Mouse (Mus musculus) gastrocnemius, postnatal 36 days (tissue): ENCODE measurements around the gene Arid1b. TPM values are rescaled to one million over a fixed set of nuclear protein-coding genes. Genes with fewer than 3 reads are reported as not detected.

Source experiments
- DNase-seq, 2 experiments: peaks; one replicate each; pipeline ENCODE4 v3.0.0; 2022
- intact Hi-C: fragments of 180-260 bp; cut with DNase I; formaldehyde crosslinking; loops from one replicate; pipeline ENCODE4 v1.15.1; 2025
- total RNA-seq, 2 experiments: library from RNA; stranded (reverse); gene quantifications; 2 replicates each; pipeline ENCODE4 v1.2.3; 2021

Gene Arid1b
- total RNA-seq, 2 experiments from 2014 or later: 28.6 to 31.6 TPM

- intact Hi-C loops: no loop called here
- no peak for DNase-seq
Measured at GRCm38 (mm10) chr17:5286571-5287209, 292.6 kb downstream of the Arid1b start.

DNA sequence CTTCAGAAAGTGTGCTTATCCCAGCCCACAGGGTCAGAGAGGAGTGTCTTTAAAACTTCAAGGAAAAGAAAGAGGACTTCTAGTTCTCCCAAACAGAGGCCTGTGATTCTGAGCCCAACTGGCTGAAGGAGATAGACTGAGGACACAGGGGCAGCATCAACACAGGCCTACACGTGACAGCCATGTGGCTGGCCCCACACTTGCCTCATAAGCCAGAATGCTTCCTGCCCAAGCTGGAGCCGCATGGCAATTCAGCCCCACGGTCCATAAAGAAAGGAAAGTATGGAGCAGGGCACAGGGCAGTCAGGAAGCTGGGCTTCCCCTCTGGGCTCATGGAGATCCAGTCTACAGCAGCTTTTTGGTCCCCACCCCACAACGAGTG, 293.1 kb downstream of the Arid1b start:
- DNase-seq: no peak
- intact Hi-C loops: no loop called here

GRCm38 (mm10) chr17:5287641-5288040, 293.5 kb downstream of the Arid1b start:
- intact Hi-C loops: no loop called here
- no peak for DNase-seq

- no peak for DNase-seq
- intact Hi-C loops: loop anchor here (5.0 kb wide), 1 partner anchor 77 kb away; no protein-coding TSS in a partner anchor
Measured at GRCm38 (mm10) chr17:5293653-5294584, 299.8 kb downstream of the Arid1b start.

DNA sequence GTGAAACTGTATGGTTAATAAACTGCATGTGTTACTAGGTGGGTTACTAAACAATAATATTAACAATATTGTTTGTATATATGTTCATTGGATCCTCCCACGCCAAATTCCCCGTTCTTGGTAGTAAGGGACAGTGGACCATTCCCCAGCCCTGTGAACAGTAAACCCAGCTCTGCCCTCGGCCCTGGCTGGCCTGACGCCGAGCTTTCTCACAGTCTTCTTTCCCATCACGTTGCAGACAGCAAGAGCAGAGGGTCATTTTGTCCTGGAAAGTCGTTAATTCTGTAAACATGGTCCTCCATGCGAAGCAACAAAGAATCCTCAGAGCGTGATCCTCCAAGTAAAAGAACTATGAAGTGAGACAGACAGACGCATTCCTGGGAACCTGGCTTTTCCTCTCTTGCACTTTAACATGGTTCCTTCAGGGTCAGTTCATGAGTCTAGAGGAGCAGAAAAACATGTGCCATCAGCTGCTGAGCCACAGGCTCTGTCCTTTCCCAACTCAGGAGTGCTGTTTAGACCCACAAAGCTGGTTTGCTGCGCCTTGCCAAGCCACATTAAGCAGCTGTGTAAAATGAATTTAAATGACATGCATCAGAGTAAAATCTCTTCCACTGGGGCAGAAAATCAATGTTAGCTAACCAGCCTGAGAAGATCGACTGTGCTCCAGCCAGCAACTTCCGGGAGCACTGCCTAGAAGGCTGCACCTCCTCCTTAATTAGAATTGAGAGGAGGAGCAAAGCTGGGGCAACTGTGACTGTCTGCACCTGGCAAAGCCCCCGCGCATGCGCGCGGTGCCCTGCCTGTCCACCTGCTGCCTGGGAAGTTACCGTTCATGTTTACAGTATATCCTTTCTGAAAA, 301.2 kb downstream of the Arid1b start:
- intact Hi-C loops: no loop called here
- DNase-seq: peak; percentile 64 to 67

DNA sequence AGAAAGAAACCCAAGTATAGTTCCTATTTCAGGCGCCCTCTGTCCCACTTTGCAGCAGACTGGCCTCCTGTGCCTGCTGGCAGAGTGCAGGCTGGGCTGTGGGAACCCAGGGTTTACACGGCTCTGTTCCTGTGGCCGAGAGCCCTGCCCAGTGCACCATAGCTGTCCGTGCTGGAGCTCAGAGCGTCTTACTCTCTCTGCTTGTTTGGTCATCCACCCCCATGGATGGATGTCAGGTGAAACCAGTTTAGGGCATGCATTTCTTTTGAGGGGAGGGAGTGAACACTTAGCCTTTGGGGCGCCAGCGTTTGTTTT, 301.8 kb downstream of the Arid1b start:
- no peak for DNase-seq
- intact Hi-C loops: no loop called here

DNA sequence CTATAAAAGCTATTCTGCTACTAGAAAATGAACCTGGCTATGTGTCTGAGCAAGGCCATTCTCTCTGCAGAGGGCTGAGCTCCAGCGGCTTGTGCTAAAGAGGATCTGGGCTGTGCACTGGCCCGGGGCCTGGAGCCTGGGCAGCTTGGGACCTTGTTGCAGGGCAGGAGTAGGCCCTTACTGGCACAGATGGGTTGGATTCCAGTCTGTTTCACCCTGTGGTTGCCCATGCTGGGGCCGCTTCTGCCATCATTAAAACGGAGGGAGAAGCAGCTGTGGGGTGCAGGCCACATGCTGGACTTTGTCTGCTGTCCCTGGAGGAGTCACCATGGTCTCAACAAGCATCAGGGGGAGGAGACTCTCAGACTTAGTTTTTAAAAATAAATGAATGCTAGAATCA, 303.4 kb downstream of the Arid1b start:
- intact Hi-C loops: no loop called here
- DNase-seq: no peak

- intact Hi-C loops: no loop called here
- DNase-seq: no peak
Measured at GRCm38 (mm10) chr17:5297984-5298383, 303.9 kb downstream of the Arid1b start.

GRCm38 (mm10) chr17:5298891-5299559, 304.9 kb downstream of the Arid1b start:
- intact Hi-C loops: no loop called here
- no peak for DNase-seq

GRCm38 (mm10) chr17:5302971-5303746, 309.0 kb downstream of the Arid1b start:
- intact Hi-C loops: loop anchor here (10.0 kb wide), 1 partner anchor 48 kb away; no protein-coding TSS in a partner anchor
- no peak for DNase-seq

DNA sequence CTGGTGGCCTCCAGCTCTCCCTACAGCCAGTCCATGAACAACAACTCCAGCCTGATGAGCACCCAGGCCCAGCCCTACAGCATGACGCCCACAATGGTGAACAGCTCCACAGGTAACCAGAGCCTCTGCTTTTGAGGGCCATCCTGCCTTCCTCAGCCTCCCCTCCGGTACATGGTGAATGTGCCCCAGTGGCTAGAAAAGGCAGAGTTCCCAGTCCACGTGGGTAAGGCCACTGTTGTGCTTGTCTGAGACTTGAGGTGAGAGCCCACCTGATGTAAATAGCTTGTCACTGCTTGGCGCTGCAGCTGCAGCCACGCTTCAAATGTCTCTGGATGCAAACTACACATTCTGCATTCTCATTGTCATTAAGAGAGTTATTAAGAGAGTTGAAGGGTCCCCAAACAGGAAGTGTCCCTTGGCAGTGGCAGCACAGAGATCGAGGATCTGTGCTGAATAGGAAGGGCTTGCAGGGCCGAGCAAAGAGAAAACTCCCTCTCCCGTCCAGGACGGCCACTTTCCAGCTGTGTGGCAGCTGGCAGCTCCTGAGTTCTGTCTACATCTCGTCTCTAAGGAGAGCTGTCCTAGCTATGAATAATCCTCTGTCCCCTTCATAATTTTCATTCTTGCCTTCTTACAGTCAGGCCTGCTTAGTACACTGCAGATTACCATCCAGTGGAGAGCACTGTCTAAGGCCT, 311.8 kb downstream of the Arid1b start:
- DNase-seq: no peak
- intact Hi-C loops: loop anchor here (10.0 kb wide), 1 partner anchor 51 kb away; no protein-coding TSS in a partner anchor

GRCm38 (mm10) chr17:5309930-5310329, 315.8 kb downstream of the Arid1b start:
- no peak for DNase-seq
- intact Hi-C loops: loop anchor here (10.0 kb wide), 1 partner anchor 55 kb away; no protein-coding TSS in a partner anchor

DNA sequence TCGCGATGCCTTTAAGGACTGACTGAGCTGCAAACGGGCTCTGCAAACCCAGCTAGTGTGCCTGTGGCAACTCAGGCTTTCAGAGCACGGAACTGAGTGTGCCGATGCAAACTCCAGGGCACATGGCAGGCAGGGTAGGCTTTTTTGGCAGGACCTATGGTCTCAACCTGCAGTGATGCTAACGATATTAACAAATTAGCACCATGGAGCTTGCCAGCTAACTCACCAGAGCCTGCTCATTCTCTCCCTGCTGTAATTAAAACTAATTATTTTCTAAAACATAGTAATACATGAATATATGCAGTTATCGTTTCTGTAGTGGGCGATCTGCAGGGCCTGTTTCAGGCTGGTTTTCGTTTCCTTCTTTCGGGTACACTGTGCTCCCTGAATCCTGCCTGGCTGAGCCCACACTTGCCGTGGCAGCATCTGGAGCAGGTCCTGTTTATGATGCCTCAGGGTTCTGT, 316.3 kb downstream of the Arid1b start:
- intact Hi-C loops: no loop called here
- DNase-seq: no peak

DNA sequence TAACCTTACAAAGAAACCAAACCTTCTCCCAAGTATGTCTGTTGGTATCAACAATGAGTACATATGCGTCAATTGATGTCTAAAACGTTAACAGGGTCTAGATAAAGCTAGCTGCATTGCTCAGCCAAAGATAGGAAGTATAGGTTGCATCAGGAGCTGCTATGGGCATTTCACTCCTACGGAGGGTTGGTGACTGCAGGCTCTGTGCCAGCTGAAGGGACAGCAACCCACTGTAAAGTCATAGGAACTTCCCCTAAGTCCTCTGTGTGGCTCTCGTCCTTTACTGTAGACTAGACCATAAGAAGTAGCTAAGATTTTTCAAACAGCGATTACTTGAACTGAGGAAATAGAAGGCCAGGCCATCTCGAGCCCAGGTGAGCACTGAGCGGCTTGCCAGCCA, 316.9 kb downstream of the Arid1b start:
- intact Hi-C loops: no loop called here
- DNase-seq: no peak

DNA sequence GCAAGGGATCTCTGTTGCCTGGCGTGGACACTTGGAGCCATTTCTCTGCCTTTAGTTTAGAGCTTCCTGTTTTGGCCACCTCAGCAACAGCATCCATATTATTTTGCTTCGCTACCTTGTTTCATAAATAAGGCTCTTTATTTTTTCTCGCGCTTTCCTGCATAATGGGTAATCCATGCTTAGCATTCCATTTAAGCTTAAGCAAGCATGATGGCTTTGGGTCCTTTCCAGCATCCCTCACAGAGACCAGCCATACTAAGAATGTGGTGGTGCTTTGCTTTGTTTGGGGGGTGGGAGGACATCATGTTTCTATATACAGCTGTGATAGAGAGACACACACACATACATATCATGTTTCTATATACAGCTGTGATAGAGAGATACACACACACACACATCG, 318.2 kb downstream of the Arid1b start:
- intact Hi-C loops: no loop called here
- DNase-seq: no peak

GRCm38 (mm10) chr17:5314735-5315134, 320.6 kb downstream of the Arid1b start:
- intact Hi-C loops: no loop called here
- DNase-seq: no peak

DNA sequence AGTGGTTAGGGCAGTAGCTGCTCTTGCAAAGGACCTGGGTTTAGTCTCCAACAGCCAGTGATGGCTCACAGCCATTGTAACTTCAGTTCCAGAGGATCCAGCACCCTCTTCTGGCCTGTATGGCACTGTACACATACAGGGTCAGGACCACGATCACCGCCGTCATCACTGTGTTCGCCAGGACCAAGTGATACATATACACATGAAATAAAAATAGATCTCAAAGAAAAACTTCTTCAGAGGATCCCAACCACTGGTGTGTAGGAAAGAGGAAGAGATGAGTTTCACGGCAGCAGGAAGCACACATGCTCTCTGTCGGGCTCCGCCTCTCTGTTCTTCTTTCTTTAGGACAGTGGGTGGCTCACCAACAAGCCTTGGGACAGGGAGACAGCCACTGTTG, 322.4 kb downstream of the Arid1b start:
- no peak for DNase-seq
- intact Hi-C loops: no loop called here

GRCm38 (mm10) chr17:5321589-5322225, 327.6 kb downstream of the Arid1b start:
- no peak for DNase-seq
- intact Hi-C loops: loop anchor here (5.0 kb wide), 1 partner anchor 119 kb away; no protein-coding TSS in a partner anchor
